Mouse (Mus musculus) MEL (cell line): ENCODE results near the gene Prkar1b.

Source experiments
- CHD1 ChIP-seq: IDR thresholded peaks from 2 replicates; pipeline ENCODE4 v1.6.1; 2012; ENCODE audit warnings: low read depth, mild to moderate bottlenecking, inconsistent platforms, low read length, improper control_type of control experiment
- CTCF ChIP-seq, 3 experiments: IDR thresholded peaks in 2 of 3; conservative IDR thresholded peaks in 1 of 3; 2 replicates each; pipeline ENCODE4 v1.5.1; 2011 to 2012; ENCODE audit warnings: low read length in 3 of 3, low read depth in 2 of 3, mild to moderate bottlenecking in 2 of 3, improper control_type of control experiment in 1 of 3, inconsistent platforms in 1 of 3, mixed read lengths in 1 of 3, moderate library complexity in 1 of 3; ENCODE audit not compliant: control insufficient read depth in 1 of 3, insufficient read depth in 1 of 3, poor library complexity in 1 of 3, severe bottlenecking in 1 of 3
- EP300 ChIP-seq, 2 experiments: IDR thresholded peaks; 2 replicates each; pipeline ENCODE4 v1.6.1; 2011; ENCODE audit warnings: improper control_type of control experiment in 2 of 2, low read length in 2 of 2, low read depth in 1 of 2, mild to moderate bottlenecking in 1 of 2
- HCFC1 ChIP-seq: IDR thresholded peaks from 2 replicates; pipeline ENCODE4 v1.6.1; 2012; ENCODE audit warnings: low read depth, mild to moderate bottlenecking, inconsistent platforms, low read length, improper control_type of control experiment, moderate library complexity
- JUND ChIP-seq: IDR thresholded peaks from 2 replicates; pipeline ENCODE4 v1.6.1; 2011; ENCODE audit warnings: low read depth, mild to moderate bottlenecking, improper control_type of control experiment, low read length
- MYB ChIP-seq: IDR thresholded peaks from 2 replicates; pipeline ENCODE4 v1.6.1; 2011; ENCODE audit warnings: mild to moderate bottlenecking, low read depth, low read length, improper control_type of control experiment
- MYC ChIP-seq: IDR thresholded peaks from 2 replicates; pipeline ENCODE4 v1.6.1; 2011; ENCODE audit warnings: low read depth, mild to moderate bottlenecking, low read length, improper control_type of control experiment, moderate library complexity
- POLR2A ChIP-seq, 2 experiments: IDR thresholded peaks; 2 replicates each; pipeline ENCODE4 v1.6.1; 2011 to 2012; ENCODE audit warnings: low read length in 2 of 2, mild to moderate bottlenecking in 2 of 2, control low read depth in 1 of 2, improper control_type of control experiment in 1 of 2, low read depth in 1 of 2, moderate library complexity in 1 of 2; ENCODE audit not compliant: control insufficient read depth in 1 of 2, insufficient read depth in 1 of 2, poor library complexity in 1 of 2
- RCOR1 ChIP-seq: IDR thresholded peaks from 2 replicates; pipeline ENCODE4 v1.6.1; 2012; ENCODE audit warnings: low read depth, mild to moderate bottlenecking, inconsistent platforms, low read length, improper control_type of control experiment
- TAL1 ChIP-seq: IDR thresholded peaks from 2 replicates; pipeline ENCODE4 v1.6.1; 2012; ENCODE audit warnings: mild to moderate bottlenecking, inconsistent platforms, low read length, moderate library complexity, mixed read lengths
- USF1 ChIP-seq: IDR thresholded peaks from 2 replicates; pipeline ENCODE4 v1.6.1; 2014; ENCODE audit warnings: low read depth, mild to moderate bottlenecking, inconsistent platforms, low read length, improper control_type of control experiment, moderate library complexity

GRCm38 (mm10) chr5:138989567-138989966, 160.2 kb downstream of the Prkar1b start:
- TF ChIP-seq TAL1, result no peak
- no peak for TF ChIP-seq CTCF (IDR thresholded peaks at IDR 0.05 in 2 of 3, conservative IDR thresholded peaks at IDR 0.05 in 1 of 3; ENCODE audit: control insufficient read depth in 1 of 3, insufficient read depth in 1 of 3, low read depth in 2 of 3, low read length in 3 of 3, poor library complexity in 1 of 3, severe bottlenecking in 1 of 3)
- TF ChIP-seq RCOR1, result no peak
- no peak for TF ChIP-seq POLR2A (IDR thresholded peaks at IDR 0.05; ENCODE audit: control insufficient read depth in 1 of 2, insufficient read depth in 1 of 2, low read depth in 1 of 2, low read length in 2 of 2, poor library complexity in 1 of 2)
- no peak for TF ChIP-seq USF1
- TF ChIP-seq MYB, result no peak
- TF ChIP-seq JUND, result no peak
- no peak for TF ChIP-seq MYC
- no peak for TF ChIP-seq EP300 (IDR thresholded peaks at IDR 0.05; ENCODE audit: low read depth in 1 of 2, low read length in 2 of 2)
- no peak for TF ChIP-seq CHD1
- no peak for TF ChIP-seq HCFC1
